Mouse (Mus musculus): Measurements from ENCODE around the gene Crnkl1.

DNA sequence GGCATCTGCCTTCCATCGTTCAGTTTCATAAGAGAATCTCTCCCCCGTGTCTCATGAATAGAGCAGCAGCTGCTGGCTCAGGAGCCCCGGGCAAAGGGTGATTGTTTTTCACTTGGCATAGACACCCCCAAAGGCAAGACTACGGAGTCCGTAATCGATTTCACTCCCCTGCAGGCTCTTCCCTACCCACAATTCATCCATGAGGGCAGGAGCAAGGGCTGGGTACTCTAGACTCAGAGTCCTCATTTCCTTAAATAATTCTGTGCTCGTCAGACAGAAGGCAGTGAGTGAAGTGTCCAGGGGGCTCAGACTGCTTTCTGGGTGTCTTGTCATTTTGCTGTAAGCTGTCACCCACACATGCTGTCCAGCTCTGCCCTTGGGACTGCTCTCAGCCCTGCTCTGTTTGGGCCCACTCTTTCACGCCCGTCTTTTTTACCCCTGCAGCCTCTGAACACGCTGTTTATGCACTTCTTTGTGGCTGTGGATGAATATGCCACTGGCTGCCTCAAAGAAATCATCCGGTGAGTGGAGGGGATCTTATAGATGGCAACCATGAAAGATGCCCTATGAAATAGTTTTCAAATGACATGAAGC lies 14.8 kb upstream of the Crnkl1 start:
- no peak for TF ChIP-seq CTCF (IDR thresholded peaks at IDR 0.05; ENCODE audit: low read depth, low read length)
- TF ChIP-seq POLR2A (IDR thresholded peaks at IDR 0.05; ENCODE audit: borderline replicate concordance, low read depth, low read length): no peak
